Mouse (Mus musculus): ENCODE data around the gene Prrc2a. TPM values are rescaled to one million over a fixed set of nuclear protein-coding genes. Genes with fewer than 3 reads are reported as not detected.

Prrc2a gene
- polyA plus RNA-seq, 1 experiment from 2014 or later = 125 TPM

GRCm38 (mm10) chr17:35187345-35187744 is 22.6 kb upstream of the Prrc2a start:
- WGBS = 67% methylated on average over 4 of the region's 4 CpGs
- Histone ChIP-seq H3K4me2 (replicated peaks) (no peak overlapping the region), H3K9me3 (no peaks in the 10 kb centered on the region), H3K27ac (peak overlapping the region; percentile 40; the same call in 1 of the 2 replicates), H3K9ac (no peak overlapping the region), H3K4me3 (replicated peaks) (no peak overlapping the region), H3K4me1 (replicated peaks) (0 out of 2 replicates have a peak, but pooled peaks cover 5% of the 10 kb centered on the region), H3K36me3 (no peaks in the 10 kb centered on the region), H3K27me3 (replicated peaks) (no peaks in the 10 kb centered on the region)
- ATAC-seq = no peak

- Histone ChIP-seq H3K27ac (peak overlapping the region; percentile 77), H3K4me1 (replicated peaks) (0 out of 2 replicates have a peak, but pooled peaks cover 5% of the 10 kb centered on the region), H3K4me2 (replicated peaks) (peak overlapping the region; percentile 65), H3K9me3 (no peaks in the 10 kb centered on the region), H3K9ac (0 out of 2 replicates have a peak overlapping the region, but pooled peaks have one; percentile 17), H3K27me3 (replicated peaks) (no peaks in the 10 kb centered on the region), H3K4me3 (replicated peaks) (peak overlapping the region; percentile 39), H3K36me3 (no peaks in the 10 kb centered on the region)
- ATAC-seq = peak; percentile 32
- 1% methylated on average over 4 of the region's 4 CpGs for WGBS
These were observed 22.0 kb upstream of the Prrc2a start for GRCm38 (mm10) chr17:35186681-35187080.

GRCm38 (mm10) chr17:35185639-35186611 is 21.2 kb upstream of the Prrc2a start:
- peak overlapping the region; percentile 77 for H3K27ac ChIP-seq
- H3K36me3 ChIP-seq = no peaks in the 10 kb centered on the region
- peak; percentile 70 for ATAC-seq
- H3K4me2 ChIP-seq (replicated peaks) = peak overlapping the region; percentile 65
- no peaks in the 10 kb centered on the region for H3K9me3 ChIP-seq
- 3% methylated on average over 18 of the region's 18 CpGs for whole genome bisulfite sequencing
- peak overlapping the region; percentile 39; the same call in 1 of the 2 replicates for H3K9ac ChIP-seq
- H3K4me1 ChIP-seq (replicated peaks) = 0 out of 2 replicates have a peak, but pooled peaks cover 5% of the 10 kb centered on the region
- H3K27me3 ChIP-seq (replicated peaks) = no peaks in the 10 kb centered on the region
- H3K4me3 ChIP-seq (replicated peaks) = peak overlapping the region; percentile 39

GRCm38 (mm10) chr17:35180093-35180492 is 15.4 kb upstream of the Prrc2a start:
- no peak overlapping the region for H3K4me3 ChIP-seq (replicated peaks)
- no peaks in the 10 kb centered on the region for H3K9me3 ChIP-seq
- no peak overlapping the region for H3K27ac ChIP-seq
- H3K4me2 ChIP-seq (replicated peaks) = no peak overlapping the region
- H3K36me3 ChIP-seq = no peaks in the 10 kb centered on the region
- H3K9ac ChIP-seq = no peak overlapping the region
- H3K27me3 ChIP-seq (replicated peaks) = no peaks in the 10 kb centered on the region
- 85% methylated on average over 5 of the region's 5 CpGs for WGBS
- ATAC-seq = no peak
- H3K4me1 ChIP-seq (replicated peaks) = no peaks in the 10 kb centered on the region

GRCm38 (mm10) chr17:35178528-35178927 is 13.8 kb upstream of the Prrc2a start:
- Histone ChIP-seq H3K4me3 (replicated peaks) (no peak overlapping the region), H3K9ac (no peak overlapping the region), H3K27ac (no peak overlapping the region), H3K9me3 (no peaks in the 10 kb centered on the region), H3K27me3 (replicated peaks) (no peaks in the 10 kb centered on the region), H3K4me1 (replicated peaks) (0 out of 2 replicates have a peak, but pooled peaks cover 2% of the 10 kb centered on the region), H3K36me3 (no peaks in the 10 kb centered on the region), H3K4me2 (replicated peaks) (no peak overlapping the region)
- peak; percentile 83 for ATAC-seq
- 15% methylated on average over 5 of the region's 5 CpGs for WGBS

- 55% methylated on average over 2 of the region's 2 CpGs for WGBS
- H3K36me3 ChIP-seq = no peaks in the 10 kb centered on the region
- H3K27me3 ChIP-seq (replicated peaks) = no peaks in the 10 kb centered on the region
- H3K9me3 ChIP-seq = no peaks in the 10 kb centered on the region
- no peak within 1 kb of the TSS for H3K4me3 ChIP-seq (replicated peaks)
- no peak for ATAC-seq
- H3K4me2 ChIP-seq (replicated peaks) = no peak within 1 kb of the TSS
- H3K27ac ChIP-seq = no peak within 1 kb of the TSS
- H3K9ac ChIP-seq = no peak within 1 kb of the TSS
- H3K4me1 ChIP-seq (replicated peaks) = 0 out of 2 replicates have a peak, but pooled peaks cover 2% of the 10 kb centered on the region
These were observed 11.3 kb upstream of the Prrc2a start, which contains the start of gene Aif1 for GRCm38 (mm10) chr17:35175968-35176367. TSS of gene Aif1 (minus strand) at chr17:35176068.

GRCm38 (mm10) chr17:35175382-35175781 is 10.7 kb upstream of the Prrc2a start:
- no peaks in the 10 kb centered on the region for H3K27me3 ChIP-seq (replicated peaks)
- ATAC-seq = no peak
- H3K4me2 ChIP-seq (replicated peaks) = no peak overlapping the region
- no peaks in the 10 kb centered on the region for H3K36me3 ChIP-seq
- no peak overlapping the region for H3K9ac ChIP-seq
- no peaks in the 10 kb centered on the region for H3K9me3 ChIP-seq
- H3K4me1 ChIP-seq (replicated peaks) = 0 out of 2 replicates have a peak, but pooled peaks cover 2% of the 10 kb centered on the region
- no peak overlapping the region for H3K4me3 ChIP-seq (replicated peaks)
- 76% methylated on average over 6 of the region's 6 CpGs for WGBS
- H3K27ac ChIP-seq = no peak overlapping the region

GRCm38 (mm10) chr17:35174201-35174977 is 9.7 kb upstream of the Prrc2a start:
- Histone ChIP-seq H3K4me3 (replicated peaks) (no peak overlapping the region), H3K27ac (no peak overlapping the region), H3K9me3 (no peaks in the 10 kb centered on the region), H3K27me3 (replicated peaks) (no peaks in the 10 kb centered on the region), H3K9ac (no peak overlapping the region), H3K4me1 (replicated peaks) (0 out of 2 replicates have a peak, but pooled peaks cover 2% of the 10 kb centered on the region), H3K36me3 (no peaks in the 10 kb centered on the region), H3K4me2 (replicated peaks) (no peak overlapping the region)
- no peak for ATAC-seq
- WGBS = 56% methylated on average over 8 of the region's 8 CpGs

- Histone ChIP-seq H3K9me3 (no peaks in the 10 kb centered on the region), H3K27me3 (replicated peaks) (no peaks in the 10 kb centered on the region), H3K27ac (no peak overlapping the region), H3K4me2 (replicated peaks) (no peak overlapping the region), H3K9ac (no peak overlapping the region), H3K36me3 (no peaks in the 10 kb centered on the region), H3K4me1 (replicated peaks) (0 out of 2 replicates have a peak, but pooled peaks cover 2% of the 10 kb centered on the region), H3K4me3 (replicated peaks) (no peak overlapping the region)
- WGBS = 77% methylated on average over 3 of the region's 3 CpGs
- ATAC-seq = no peak
These were observed 8.6 kb upstream of the Prrc2a start for GRCm38 (mm10) chr17:35173329-35173728.

- H3K36me3 ChIP-seq = no peaks in the 10 kb centered on the region
- ATAC-seq = no peak
- H3K9ac ChIP-seq = no peak overlapping the region
- no peak overlapping the region for H3K4me2 ChIP-seq (replicated peaks)
- H3K27ac ChIP-seq = no peak overlapping the region
- no peaks in the 10 kb centered on the region for H3K9me3 ChIP-seq
- H3K27me3 ChIP-seq (replicated peaks) = no peaks in the 10 kb centered on the region
- H3K4me3 ChIP-seq (replicated peaks) = no peak overlapping the region
- 67% methylated on average over 11 of the region's 11 CpGs for WGBS
- H3K4me1 ChIP-seq (replicated peaks) = 0 out of 2 replicates have a peak, but pooled peaks cover 2% of the 10 kb centered on the region
These were observed 7.9 kb upstream of the Prrc2a start for GRCm38 (mm10) chr17:35172445-35173234.

- Histone ChIP-seq H3K27ac (no peak overlapping the region), H3K9ac (no peak overlapping the region), H3K4me1 (replicated peaks) (peaks cover 7% of the 10 kb centered on the region), H3K4me3 (replicated peaks) (no peak overlapping the region), H3K4me2 (replicated peaks) (no peak overlapping the region), H3K36me3 (no peaks in the 10 kb centered on the region), H3K9me3 (no peaks in the 10 kb centered on the region), H3K27me3 (replicated peaks) (no peaks in the 10 kb centered on the region)
- no peak for ATAC-seq
- WGBS = 25% methylated on average over 4 of the region's 4 CpGs
These were observed 4.0 kb upstream of the Prrc2a start for GRCm38 (mm10) chr17:35168541-35169207.
